ENCODE assay signal across 8 mouse cellular contexts in the genomic region with DNA sequence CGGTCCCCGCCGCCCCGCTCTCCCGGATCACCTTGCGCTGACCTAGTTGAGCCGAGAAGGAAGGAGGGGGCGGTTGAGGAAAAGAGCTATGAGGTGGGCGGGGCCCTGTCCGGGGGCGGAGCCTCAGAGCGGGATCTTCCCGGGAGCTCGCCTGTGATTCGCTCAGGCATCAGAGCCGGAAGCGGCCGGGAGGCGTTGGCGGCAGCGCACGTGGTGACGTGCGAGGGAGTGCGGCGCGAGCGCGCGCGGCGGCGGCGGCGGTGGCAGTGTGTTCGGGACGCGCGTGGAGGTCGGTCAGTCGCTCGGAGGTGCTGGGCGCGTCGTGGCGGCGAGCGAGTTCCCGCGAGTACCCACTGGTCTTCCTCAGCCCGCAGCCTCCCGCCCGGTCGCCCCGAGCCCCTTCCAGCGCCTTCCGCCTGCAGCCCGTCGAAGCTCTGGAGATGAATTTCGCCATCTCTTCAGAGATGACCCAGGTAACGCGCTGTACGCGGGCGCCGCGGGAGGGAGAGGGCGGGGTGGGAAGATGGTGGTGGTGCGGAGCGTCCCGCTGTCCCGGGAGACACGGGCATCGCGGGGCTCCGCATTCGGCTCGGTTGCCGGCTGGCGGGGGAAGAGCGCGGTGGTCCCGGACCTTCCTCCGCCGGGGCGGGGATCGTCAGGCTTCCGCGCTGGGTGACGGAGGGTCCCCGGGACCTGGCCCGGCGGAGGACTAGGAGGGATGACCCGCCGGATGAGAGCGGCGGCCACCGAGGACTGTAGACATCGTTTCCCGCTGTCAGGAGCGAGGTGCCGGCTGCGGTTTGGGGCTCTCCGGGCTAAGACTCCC. TPM values are rescaled to one million over a fixed set of nuclear protein-coding genes. Genes with fewer than 3 reads are reported as not detected.
DNase-seq lines count a peak whose midpoint lies in the region; ATAC-seq and TF ChIP-seq lines count a peak whose summit lies in the region.

A gene (plus strand): TSS at position 195 of the 826 bp plus-strand sequence.

- no peaks in the 10 kb centered on the region for H3K27me3 ChIP-seq in E14TG2a.4 (ENCODE audit: insufficient read depth, low read length)
- H3K27me3 ChIP-seq in forebrain, embryonic 12.5 days, result no peaks in the 10 kb centered on the region
- no peaks in the 10 kb centered on the region for H3K27me3 ChIP-seq in heart, postnatal 0 days (ENCODE audit: control insufficient read depth, insufficient read depth, low read length)
- H3K27me3 ChIP-seq in liver, embryonic 16.5 days (ENCODE audit: control insufficient read depth, insufficient read depth, low read depth, low read length), result no peaks in the 10 kb centered on the region
- no peaks in the 10 kb centered on the region for H3K27me3 ChIP-seq in neural tube, embryonic 13.5 days
- no peaks in the 10 kb centered on the region for H3K27me3 ChIP-seq in testis, adult 2 months (ENCODE audit: control insufficient read depth, insufficient read depth, low read length)

- H3K9ac ChIP-seq in forebrain, embryonic 12.5 days, result peak within 1 kb of the TSS; percentile 98
- peak within 1 kb of the TSS; percentile 93 for H3K9ac ChIP-seq in heart, postnatal 0 days (replicated peaks; ENCODE audit: low read depth, low read length)
- peak within 1 kb of the TSS; percentile 82 for H3K9ac ChIP-seq in liver, embryonic 16.5 days (ENCODE audit: low read depth, low read length)
- H3K9ac ChIP-seq in neural tube, embryonic 13.5 days, result peak within 1 kb of the TSS; percentile 96

- no peak for TF ChIP-seq CTCF in E14TG2a.4 (conservative IDR thresholded peaks at IDR 0.05; ENCODE audit: low read length)
- TF ChIP-seq CTCF in heart, postnatal 0 days (IDR thresholded peaks at IDR 0.05; ENCODE audit: low read depth), result no peak
- no peak for TF ChIP-seq CTCF in testis, adult 2 months (IDR thresholded peaks at IDR 0.05; ENCODE audit: control insufficient read depth, insufficient read depth, insufficient replicate concordance, low read depth, low read length)

- H3K36me3 ChIP-seq in E14TG2a.4 (ENCODE audit: insufficient read depth, low read length), result peaks cover 3% of the 10 kb centered on the region
- no peaks in the 10 kb centered on the region; the same call in 1 of the 2 replicates for H3K36me3 ChIP-seq in forebrain, embryonic 12.5 days (replicated peaks)
- H3K36me3 ChIP-seq in heart, postnatal 0 days (replicated peaks; ENCODE audit: control insufficient read depth, insufficient read depth, low read length), result peaks cover 3% of the 10 kb centered on the region
- H3K36me3 ChIP-seq in liver, embryonic 16.5 days (ENCODE audit: control insufficient read depth, insufficient read depth), result peaks cover 3% of the 10 kb centered on the region
- peaks cover 2% of the 10 kb centered on the region; the same call in 1 of the 2 replicates for H3K36me3 ChIP-seq in neural tube, embryonic 13.5 days
- H3K36me3 ChIP-seq in testis, adult 2 months (ENCODE audit: control insufficient read depth, insufficient read depth, low read length), result no peaks in the 10 kb centered on the region

- TF ChIP-seq EP300 in heart, postnatal 0 days (IDR thresholded peaks at IDR 0.05; ENCODE audit: low read depth), result no peak; the same call in 1 of the 2 replicates

- TF ChIP-seq POLR2A in testis, adult 2 months (IDR thresholded peaks at IDR 0.05; ENCODE audit: control insufficient read depth, low read depth, low read length), result peak; percentile 90

- H3K4me3 ChIP-seq in E14TG2a.4 (replicated peaks; ENCODE audit: low read length), result peak within 1 kb of the TSS; percentile 88
- H3K4me3 ChIP-seq in forebrain, embryonic 12.5 days (replicated peaks), result peak within 1 kb of the TSS; percentile 94
- H3K4me3 ChIP-seq in heart, postnatal 0 days (ENCODE audit: low read depth, low read length), result peak within 1 kb of the TSS; percentile 84
- peak within 1 kb of the TSS; percentile 81 for H3K4me3 ChIP-seq in liver, embryonic 16.5 days (ENCODE audit: low read depth, low read length)
- peak within 1 kb of the TSS; percentile 85 for H3K4me3 ChIP-seq in neural tube, embryonic 13.5 days
- peak within 1 kb of the TSS; percentile 96 for H3K4me3 ChIP-seq in testis, adult 2 months (ENCODE audit: control insufficient read depth, low read depth, low read length)

- peaks cover 44% of the 10 kb centered on the region for H3K4me1 ChIP-seq in E14TG2a.4 (replicated peaks; ENCODE audit: low read depth, low read length)
- peaks cover 37% of the 10 kb centered on the region for H3K4me1 ChIP-seq in forebrain, embryonic 12.5 days
- peaks cover 20% of the 10 kb centered on the region for H3K4me1 ChIP-seq in heart, postnatal 0 days (ENCODE audit: control insufficient read depth, insufficient read depth)
- H3K4me1 ChIP-seq in liver, embryonic 16.5 days (ENCODE audit: control insufficient read depth, low read depth, low read length), result peaks cover 39% of the 10 kb centered on the region
- peaks cover 39% of the 10 kb centered on the region for H3K4me1 ChIP-seq in neural tube, embryonic 13.5 days (replicated peaks)
- no peaks in the 10 kb centered on the region; the same call in 1 of the 2 replicates for H3K4me1 ChIP-seq in testis, adult 2 months (ENCODE audit: control insufficient read depth, insufficient read depth, low read length)

- no peaks in the 10 kb centered on the region for H3K9me3 ChIP-seq in E14TG2a.4 (ENCODE audit: low read length)
- no peaks in the 10 kb centered on the region for H3K9me3 ChIP-seq in forebrain, embryonic 12.5 days
- H3K9me3 ChIP-seq in heart, postnatal 0 days (replicated peaks; ENCODE audit: control insufficient read depth, low read length), result no peaks in the 10 kb centered on the region
- H3K9me3 ChIP-seq in liver, embryonic 16.5 days (replicated peaks; ENCODE audit: control insufficient read depth, low read length), result no peaks in the 10 kb centered on the region
- H3K9me3 ChIP-seq in neural tube, embryonic 13.5 days, result no peaks in the 10 kb centered on the region

- H3K27ac ChIP-seq in forebrain, embryonic 12.5 days, result peak within 1 kb of the TSS; percentile 95
- peak within 1 kb of the TSS; percentile 95 for H3K27ac ChIP-seq in heart, postnatal 0 days (ENCODE audit: low read depth)
- H3K27ac ChIP-seq in liver, embryonic 16.5 days (ENCODE audit: low read length), result peak within 1 kb of the TSS; percentile 90
- peak within 1 kb of the TSS; percentile 97 for H3K27ac ChIP-seq in neural tube, embryonic 13.5 days (replicated peaks)
- peak within 1 kb of the TSS; percentile 97 for H3K27ac ChIP-seq in testis, adult 2 months (ENCODE audit: control insufficient read depth, insufficient read depth, low read depth, low read length)

- peak; percentile 96 for DNase-seq in c-Kit-positive CD71-positive TER-119-positive erythroid progenitor cells, embryonic 14.5 days (ENCODE audit: low spot score)
- DNase-seq in heart, postnatal 0 days (ENCODE audit: low spot score), result peak; percentile 99
- peak; percentile 99 for DNase-seq in kidney, postnatal 4 days

- peak within 1 kb of the TSS; percentile 62 for H3K4me2 ChIP-seq in forebrain, embryonic 12.5 days
- peak within 1 kb of the TSS; percentile 68 for H3K4me2 ChIP-seq in heart, postnatal 0 days (ENCODE audit: low read depth, low read length)
- H3K4me2 ChIP-seq in liver, embryonic 16.5 days (ENCODE audit: low read depth, low read length), result peak within 1 kb of the TSS; percentile 100
- peak within 1 kb of the TSS; percentile 73 for H3K4me2 ChIP-seq in neural tube, embryonic 13.5 days

- peak; percentile 96 for ATAC-seq in forebrain, embryonic 12.5 days (ENCODE audit: low FRiP score)
- ATAC-seq in heart, postnatal 0 days (ENCODE audit: insufficient read depth, low read depth), result peak; percentile 89
- peak; percentile 88 for ATAC-seq in liver, embryonic 16.5 days (ENCODE audit: low read depth)
- peak; percentile 96 for ATAC-seq in neural tube, embryonic 13.5 days (ENCODE audit: low read depth)

- WGBS in forebrain, embryonic 12.5 days, result under 1% methylated on average over 75 of the region's 104 CpGs
- under 1% methylated on average over 88 of the region's 104 CpGs for WGBS in heart, postnatal 0 days
- WGBS in liver, embryonic 16.5 days (ENCODE audit: insufficient replicate concordance), result under 1% methylated on average over 97 of the region's 104 CpGs
- under 1% methylated on average over 104 of the region's 104 CpGs for WGBS in neural tube, embryonic 13.5 days

RNA-seq across cellular contexts. Expression of the gene that starts here (rescaled TPM):
- 446 and 474 TPM in 2 replicates for polyA plus RNA-seq in forebrain, embryonic 12.5 days (2016; fragmentation: Nextera tagmentation; extraction: Ambion mirVana)
- total RNA-seq in heart, postnatal 0 days (2014; rRNA removed; ENCODE audit: low replicate concordance), result 385 and 413 TPM in 2 replicates
- 272 and 278 TPM in 2 replicates for polyA plus RNA-seq in heart, postnatal 0 days (2015; fragmentation: Nextera tagmentation; extraction: Ambion mirVana)
- 77.1 and 78.5 TPM in 2 replicates for polyA plus RNA-seq in liver, embryonic 16.5 days (2015; fragmentation: Nextera tagmentation; extraction: Ambion mirVana)
- polyA plus RNA-seq in neural tube, embryonic 13.5 days (2015; fragmentation: Nextera tagmentation; extraction: Ambion mirVana), result 248 and 284 TPM in 2 replicates
- polyA plus RNA-seq in testis, adult 2 months (2012; rRNA removed), result 53.7 and 73.0 TPM in 2 replicates

Comparison
In these comparisons a context has a peak if more than half of its experiments do, and no peak if none do; other contexts are left out.
1. Peak in every context shown above with its lines: DNase-seq, ATAC-seq, H3K4me3 ChIP-seq and H3K27ac ChIP-seq.